Mouse (Mus musculus) embryonic facial prominence, embryonic 15.5 days (tissue): ENCODE measurements at regions not wholly inside any gene's neighbourhood (a gene's known extent, or its start where the extent isn't known, plus 50 kb on each side); places are given as distances from the start of the nearest gene placed in this dataset.

Experiments
- ATAC-seq: fragments of 200-750 bp; cut with Nextera tagmentation; 2 replicates; pipeline ENCODE4 v1.8.0; 2017; ENCODE audit warnings: low read depth, moderate TSS enrichment; ENCODE audit not compliant: insufficient number of reproducible peaks, low FRiP score, low TSS enrichment
- H3K27ac ChIP-seq: fragments of 300-500 bp; sonication (generic); replicated peaks from 2 replicates; pipeline ENCODE4 v1.5.1; 2015; ENCODE audit warnings: mild to moderate bottlenecking, inconsistent platforms
- H3K27me3 ChIP-seq: fragments of 300-500 bp; sonication (generic); 2 replicates; pipeline ENCODE4 v1.6.1; 2015; ENCODE audit warnings: inconsistent platforms
- H3K36me3 ChIP-seq: fragments of 300-500 bp; sonication (generic); 2 replicates; pipeline ENCODE4 v1.6.1; 2015; ENCODE audit warnings: mild to moderate bottlenecking, inconsistent platforms
- H3K4me1 ChIP-seq: fragments of 300-500 bp; sonication (generic); 2 replicates; pipeline ENCODE4 v1.6.1; 2015; ENCODE audit warnings: inconsistent platforms
- H3K4me2 ChIP-seq: fragments of 300-500 bp; sonication (generic); replicated peaks from 2 replicates; pipeline ENCODE4 v1.6.1; 2015; ENCODE audit warnings: mild to moderate bottlenecking, inconsistent platforms
- H3K4me3 ChIP-seq: fragments of 300-500 bp; sonication (generic); replicated peaks from 2 replicates; pipeline ENCODE4 v1.5.1; 2015; ENCODE audit warnings: mild to moderate bottlenecking, inconsistent platforms
- H3K9ac ChIP-seq: fragments of 300-500 bp; sonication (generic); 2 replicates; pipeline ENCODE4 v1.6.1; 2015; ENCODE audit warnings: inconsistent platforms
- H3K9me3 ChIP-seq: fragments of 300-500 bp; sonication (generic); replicated peaks from 2 replicates; pipeline ENCODE4 v1.6.1; 2016; ENCODE audit warnings: inconsistent platforms
- WGBS: fragments of 180-500 bp; shearing (Covaris S2); methylation state at CpG from one replicate; pipeline ENCODE4 v1.1.7; 2015; 5-methylcytosine and 5-hydroxymethylcytosine counted together

- no peak for ATAC-seq
- Histone ChIP-seq H3K9me3 (no peaks in the 10 kb centered on the region), H3K9ac (no peak overlapping the region), H3K4me1 (peaks cover 4% of the 10 kb centered on the region; the same call in 1 of the 2 replicates), H3K4me2 (no peak overlapping the region), H3K36me3 (no peaks in the 10 kb centered on the region), H3K27ac (no peak overlapping the region), H3K4me3 (no peak overlapping the region), H3K27me3 (no peaks in the 10 kb centered on the region)
- WGBS, result 87% methylated on average over 3 of the region's 3 CpGs
These were observed 54.8 kb upstream of the Itm2b start for GRCm38 (mm10) chr14:73439802-73440309.

DNA sequence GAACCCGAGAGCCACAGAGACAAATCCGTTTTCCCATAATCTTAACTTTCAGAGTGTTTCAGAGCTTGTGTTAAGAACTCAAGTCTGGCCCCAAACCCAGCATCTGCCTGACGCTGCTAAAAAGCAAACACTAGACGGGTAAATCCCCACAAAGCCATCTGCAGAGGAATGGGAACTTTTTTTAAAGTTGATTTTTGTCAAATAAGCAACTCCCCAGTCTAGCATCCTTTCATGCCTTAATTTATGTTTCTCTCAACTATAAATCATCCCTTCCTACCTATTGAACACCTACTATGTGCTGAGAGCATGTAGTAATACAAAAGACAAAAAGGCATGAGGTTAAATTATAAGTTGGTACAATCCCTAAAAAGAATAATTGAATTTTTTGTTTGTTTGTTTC lies 50.8 kb upstream of the Itm2b start:
- Histone ChIP-seq H3K9me3 (no peaks in the 10 kb centered on the region), H3K4me3 (no peak overlapping the region), H3K27me3 (no peaks in the 10 kb centered on the region), H3K4me1 (no peaks in the 10 kb centered on the region), H3K36me3 (no peaks in the 10 kb centered on the region), H3K27ac (no peak overlapping the region), H3K9ac (no peak overlapping the region), H3K4me2 (no peak overlapping the region)
- ATAC-seq, result no peak
- 53% methylated on average over 4 of the region's 4 CpGs for WGBS
